Mouse (Mus musculus) megakaryocyte-erythroid progenitor cell, adult 5-6 weeks (primary cell): ENCODE measurements around the gene Plekha1. TPM values are rescaled to one million over a fixed set of nuclear protein-coding genes. Genes with fewer than 3 reads are reported as not detected.

Experiments used
- ATAC-seq: replicated peaks from 2 replicates; pipeline ENCODE4 v1.8.0; 2016; ENCODE audit warnings: mild to moderate bottlenecking, inconsistent platforms; ENCODE audit not compliant: severe bottlenecking, poor library complexity, low FRiP score, low TSS enrichment
- total RNA-seq, 2 experiments: library from RNA; stranded (forward) in 1 of 2; stranded (reverse) in 1 of 2; fragments of 200-1000, 215-1000 nt in 1 of 2; fragments of >200 nt in 1 of 2; fragmentation: Nextera tagmentation in 1 of 2; gene quantifications; 2 replicates each; pipeline ENCODE4 v1.2.3; 2014 to 2017

Plekha1 gene
- total RNA-seq (2014; fragmentation: Nextera tagmentation) (1.2 and 5.4 TPM in 2 replicates), total RNA-seq (2017) (3.0 and 5.8 TPM in 2 replicates)

DNA sequence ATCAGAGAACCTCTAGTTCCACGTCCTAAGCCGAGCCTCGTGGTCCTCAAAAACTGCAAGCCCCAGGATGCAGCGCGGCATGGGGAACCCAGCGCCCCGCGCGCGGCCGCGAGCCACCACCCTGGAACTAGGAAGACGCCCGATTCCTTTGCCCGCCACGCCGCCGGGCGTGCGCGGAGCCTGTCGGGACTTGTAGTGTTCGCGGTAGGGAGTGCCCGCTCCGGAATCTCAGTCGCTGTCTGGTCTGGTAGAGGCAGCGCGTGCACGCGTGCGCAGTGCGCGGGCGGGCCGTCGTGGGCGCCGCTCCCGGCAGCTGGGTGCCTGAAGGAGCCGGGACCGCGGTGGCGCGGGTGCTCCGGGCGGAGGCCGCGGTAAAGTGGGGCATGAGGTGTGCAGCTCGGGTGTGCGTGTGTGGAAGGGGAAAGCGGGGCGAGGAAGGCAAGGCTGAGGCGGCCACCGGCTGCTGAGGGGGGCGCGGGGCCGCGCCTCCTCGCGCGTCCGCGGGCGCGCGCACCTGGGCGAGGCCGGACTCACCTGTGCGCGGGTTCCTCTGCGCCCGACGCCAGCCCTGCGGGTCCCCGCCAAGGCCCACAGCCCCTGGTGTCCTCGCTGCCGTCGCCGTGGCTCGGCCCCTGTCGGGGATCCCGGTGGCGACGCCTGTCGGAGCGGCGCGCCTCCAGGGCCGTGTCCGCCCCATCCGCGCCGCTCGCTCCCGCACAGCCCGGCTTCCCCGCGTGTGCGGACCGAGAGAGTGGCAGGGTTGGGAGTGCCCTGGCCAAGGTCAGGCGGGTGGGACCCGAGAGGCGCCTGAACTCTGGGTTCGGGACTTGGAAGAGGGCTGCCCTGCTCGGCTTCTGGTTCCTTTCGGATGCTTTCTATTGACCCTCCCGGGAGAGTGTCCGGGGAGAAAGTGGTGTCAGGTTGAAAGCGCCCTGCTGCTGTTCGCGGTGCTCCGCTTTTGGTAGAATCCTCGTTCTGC lies at the start of gene Plekha1:
TSS of gene Plekha1 (plus strand) at position 144 of the 979 bp plus-strand sequence.
- peak; percentile 99 for ATAC-seq

DNA sequence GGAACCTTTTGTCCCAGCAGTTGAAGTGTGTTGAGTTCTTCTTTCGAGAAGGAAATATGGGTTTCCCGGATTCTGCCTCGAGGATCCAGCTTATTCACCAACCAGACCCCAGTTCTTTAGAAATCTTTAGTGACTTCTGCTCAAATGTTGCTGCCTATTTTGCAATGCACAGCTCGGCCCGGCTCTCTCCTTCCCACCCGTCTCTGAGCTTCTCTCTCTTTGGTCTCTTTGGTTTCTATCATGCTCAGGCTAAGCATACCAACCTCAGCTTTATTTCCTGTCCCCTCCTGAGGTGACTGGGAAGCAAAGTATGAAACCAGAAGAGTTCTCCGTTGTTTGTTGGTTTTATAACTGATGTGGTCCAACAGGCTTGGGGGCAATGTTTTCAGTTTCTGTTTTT lies 49.3 kb upstream of the Plekha1 start:
- no peak for ATAC-seq

- ATAC-seq, result no peak
Measured at GRCm38 (mm10) chr7:130818813-130819212, 46.7 kb upstream of the Plekha1 start.

DNA sequence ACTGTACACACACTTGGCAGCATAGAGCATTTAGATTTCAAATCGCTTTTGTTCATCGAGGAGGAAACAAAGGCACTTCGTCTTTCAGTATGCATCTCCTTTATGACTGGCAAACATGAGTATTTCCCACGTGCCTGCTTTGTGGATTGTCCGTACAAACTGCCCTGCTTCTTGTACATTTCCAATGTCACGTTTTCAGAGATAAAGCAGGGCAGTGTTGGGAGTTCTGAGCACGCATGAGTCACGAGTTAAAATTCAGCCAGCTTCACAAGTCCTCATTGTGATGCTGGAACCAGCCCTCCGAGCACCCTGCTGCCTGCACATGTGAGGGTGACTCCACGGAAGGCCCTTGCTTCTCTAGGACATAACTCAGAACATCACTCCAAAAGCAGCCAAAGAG lies 45.9 kb upstream of the Plekha1 start:
- no peak for ATAC-seq

DNA sequence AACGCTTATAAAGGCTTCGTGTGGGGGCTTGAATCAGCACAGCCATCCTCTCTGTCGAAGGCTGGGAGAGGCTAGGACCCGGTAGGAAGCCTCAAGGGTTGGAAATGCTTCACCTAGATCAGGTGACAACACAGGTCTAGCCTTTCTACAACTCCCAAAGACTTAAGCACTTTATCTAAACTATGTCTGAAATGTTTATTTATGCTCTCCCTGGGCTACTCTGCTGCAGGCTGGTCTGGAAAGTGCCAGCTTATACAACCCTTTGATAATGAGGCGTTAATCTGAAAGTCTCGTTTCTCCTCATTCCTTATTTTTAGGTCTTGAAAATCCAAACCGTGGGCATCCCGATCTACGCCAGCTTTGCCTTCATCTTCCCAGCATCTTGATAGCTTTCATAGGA lies 41.6 kb upstream of the Plekha1 start:
- ATAC-seq, result no peak

- ATAC-seq, result no peak
Measured at GRCm38 (mm10) chr7:130826343-130826742, 39.2 kb upstream of the Plekha1 start.

DNA sequence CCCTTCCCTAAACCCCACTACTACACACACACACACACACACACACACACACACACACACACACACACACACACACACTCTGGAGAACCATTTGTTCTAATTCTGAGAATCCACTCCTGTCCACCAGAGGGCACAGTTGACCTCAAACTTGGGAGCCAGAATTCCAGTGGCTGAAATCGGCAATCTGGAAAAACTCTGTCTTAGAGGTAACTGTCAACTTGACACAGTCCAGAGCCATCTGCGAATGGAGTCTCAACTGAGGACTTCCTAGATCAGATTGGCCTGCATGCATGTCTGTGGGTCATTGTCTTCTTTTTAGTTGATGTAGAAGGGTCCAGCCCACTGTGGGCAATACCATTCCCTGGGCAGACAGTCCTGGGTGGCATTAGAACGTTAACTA lies 38.1 kb upstream of the Plekha1 start:
- no peak for ATAC-seq

DNA sequence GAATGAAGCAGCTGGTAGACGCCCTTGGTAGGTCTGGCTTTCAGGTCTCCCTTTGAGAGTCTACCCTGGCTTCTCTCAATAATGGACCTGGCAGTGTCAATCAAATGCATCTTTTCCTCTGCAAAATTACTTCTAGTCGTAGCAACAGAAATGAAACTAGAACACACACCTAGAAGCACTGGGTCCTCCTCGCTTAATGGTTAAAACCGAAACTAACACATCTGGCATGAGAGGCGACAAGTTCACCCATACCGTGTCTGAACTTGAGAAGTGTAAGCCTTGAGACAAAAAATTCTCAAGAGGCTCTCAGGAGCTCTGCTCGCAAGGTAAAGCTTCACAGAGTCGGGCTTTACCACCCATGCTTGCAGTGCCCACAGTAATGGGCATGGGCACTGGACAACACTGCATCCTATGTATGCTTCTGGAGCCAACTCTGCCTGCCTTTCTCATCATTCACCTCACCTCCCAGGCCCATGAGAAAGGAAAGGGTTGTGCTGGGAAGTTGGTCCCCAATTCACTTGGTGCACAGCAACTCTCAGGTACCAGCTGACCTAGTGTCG lies 37.6 kb upstream of the Plekha1 start:
- no peak for ATAC-seq

DNA sequence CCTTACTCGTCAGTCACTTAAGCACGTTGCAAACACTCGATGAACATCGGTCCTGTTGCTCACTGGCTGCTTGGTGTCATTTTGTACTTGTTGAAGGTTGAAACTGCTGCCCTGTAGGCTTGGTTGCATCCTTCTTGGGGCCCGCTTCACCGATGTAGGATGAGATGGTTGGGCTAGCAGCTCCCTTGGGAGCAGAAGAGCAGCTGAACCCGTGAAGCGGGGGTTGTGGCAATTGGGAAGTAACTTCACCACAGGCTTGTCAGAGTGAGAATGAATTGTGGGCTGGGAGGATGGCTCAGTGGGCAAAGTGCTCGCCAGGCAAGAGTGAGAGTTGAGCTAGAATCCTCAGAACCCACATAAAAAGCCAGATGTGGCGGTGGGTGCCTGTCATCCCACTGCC lies 37.1 kb upstream of the Plekha1 start:
- no peak for ATAC-seq

GRCm38 (mm10) chr7:130831586-130831985 lies 34.0 kb upstream of the Plekha1 start:
- no peak for ATAC-seq

DNA sequence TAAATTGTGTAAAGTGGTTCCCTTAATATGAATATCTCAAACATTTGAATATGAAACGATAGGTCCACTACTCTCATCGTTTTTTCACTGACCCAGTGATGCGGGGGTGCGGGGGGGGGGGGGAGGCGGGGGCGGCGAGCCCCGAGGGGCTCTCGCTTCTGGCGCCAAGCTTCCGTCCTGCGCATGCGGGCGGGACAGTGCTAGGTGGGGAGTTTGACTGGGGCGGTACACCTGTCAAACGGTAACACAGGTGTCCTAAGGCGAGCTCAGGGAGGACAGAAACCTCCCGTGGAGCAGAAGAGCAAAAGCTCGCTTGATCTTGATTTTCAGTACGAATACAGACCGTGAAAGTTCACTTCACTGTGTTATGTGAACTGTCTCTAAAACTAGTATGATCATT lies 31.3 kb upstream of the Plekha1 start:
- peak; percentile 100 for ATAC-seq

DNA sequence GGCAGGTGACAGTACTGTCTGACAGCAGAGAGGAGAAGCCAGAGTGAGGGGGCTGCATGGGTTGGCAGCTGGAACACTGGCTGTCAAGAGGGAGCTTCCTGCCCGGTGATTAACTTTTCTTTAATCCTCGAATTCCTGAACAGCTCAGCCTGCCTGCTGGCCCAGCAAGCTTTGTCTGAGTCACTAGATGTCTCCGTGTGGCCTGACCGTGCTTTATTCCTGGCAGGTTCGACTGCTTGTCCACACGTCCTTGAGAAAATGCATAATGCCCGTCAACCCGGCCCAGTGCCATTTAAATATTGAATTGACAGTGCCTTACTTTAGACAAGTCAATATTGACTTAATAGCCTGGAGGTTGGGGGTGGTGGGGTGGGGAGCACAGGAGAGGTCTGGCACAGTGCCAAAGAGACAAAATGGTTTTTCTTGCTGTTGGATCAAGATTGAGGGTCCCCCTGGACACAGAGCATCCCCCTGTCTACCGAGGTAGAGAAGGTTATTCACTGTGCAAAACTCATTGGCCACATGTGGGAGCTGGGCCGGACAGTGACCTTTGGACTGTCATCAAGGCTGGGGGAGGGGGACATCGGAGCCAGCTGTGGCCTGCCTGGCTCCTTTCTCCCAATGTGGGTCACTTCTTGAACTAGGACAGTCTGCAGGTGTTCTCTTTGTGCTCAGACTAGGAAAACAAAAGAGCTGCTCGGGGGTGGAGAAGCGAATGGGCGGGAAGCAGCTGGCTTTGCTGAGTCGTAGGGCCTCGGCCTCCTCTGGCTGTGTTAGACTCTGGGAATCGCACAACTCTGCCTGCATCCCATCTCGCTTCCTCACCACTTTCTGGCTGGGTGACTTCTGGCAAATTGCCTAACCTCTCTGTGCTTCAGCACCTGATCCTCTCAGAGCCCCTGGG lies 30.3 kb upstream of the Plekha1 start:
- no peak for ATAC-seq

GRCm38 (mm10) chr7:130836066-130836465 lies 29.5 kb upstream of the Plekha1 start:
- ATAC-seq, result no peak

DNA sequence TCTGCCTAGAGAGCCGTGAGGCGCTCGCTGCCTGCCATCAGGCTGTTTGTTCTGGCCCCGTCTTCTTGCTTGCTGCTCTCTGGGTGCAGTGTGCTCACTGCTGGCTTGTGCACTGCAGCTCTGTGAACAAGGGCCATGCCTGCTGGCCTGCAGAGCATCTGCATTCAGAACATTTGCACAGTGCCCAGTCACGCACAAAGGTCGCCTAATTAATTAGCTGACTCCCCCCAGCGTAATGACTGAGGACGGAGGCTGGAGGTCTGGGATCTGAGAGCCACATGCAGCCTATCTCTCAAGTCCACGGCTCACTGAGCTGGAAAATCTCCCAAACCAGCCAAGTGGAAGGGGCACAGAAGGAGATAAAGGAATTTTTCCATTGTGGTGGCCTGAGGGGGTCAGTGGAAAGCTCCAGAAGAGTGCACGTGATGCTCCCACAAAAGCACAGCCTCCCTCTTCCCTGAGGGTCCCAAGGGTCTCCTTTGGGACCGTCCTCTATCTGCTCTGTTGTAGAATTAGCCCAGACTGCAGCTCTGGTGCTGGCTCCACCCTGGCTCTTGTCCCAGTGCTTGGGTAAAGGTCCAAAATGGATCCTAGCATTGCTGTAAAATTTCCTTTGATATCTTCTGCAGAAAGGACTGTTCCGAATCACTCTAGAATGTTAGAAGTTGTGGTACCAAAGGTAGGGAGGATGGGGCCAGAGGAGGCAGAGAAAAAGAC lies 27.5 kb upstream of the Plekha1 start:
- ATAC-seq, result no peak

DNA sequence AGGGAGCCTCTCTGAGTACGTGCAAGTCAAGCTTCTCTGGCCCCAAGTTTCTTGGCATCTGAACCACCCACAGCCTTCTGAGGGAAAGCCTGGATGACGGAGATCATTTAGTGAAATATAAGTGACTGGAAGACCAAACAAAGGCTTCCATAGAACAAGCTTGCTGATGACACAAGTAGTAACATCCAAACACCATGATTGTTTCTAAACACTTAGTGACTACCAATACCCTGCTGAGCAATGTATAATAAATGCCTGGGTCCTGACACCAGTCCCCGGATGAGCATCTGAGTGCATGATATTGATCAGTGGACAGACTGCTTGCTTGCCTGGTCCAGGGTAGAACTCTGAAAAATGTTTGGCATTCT lies 26.9 kb upstream of the Plekha1 start:
- no peak for ATAC-seq

DNA sequence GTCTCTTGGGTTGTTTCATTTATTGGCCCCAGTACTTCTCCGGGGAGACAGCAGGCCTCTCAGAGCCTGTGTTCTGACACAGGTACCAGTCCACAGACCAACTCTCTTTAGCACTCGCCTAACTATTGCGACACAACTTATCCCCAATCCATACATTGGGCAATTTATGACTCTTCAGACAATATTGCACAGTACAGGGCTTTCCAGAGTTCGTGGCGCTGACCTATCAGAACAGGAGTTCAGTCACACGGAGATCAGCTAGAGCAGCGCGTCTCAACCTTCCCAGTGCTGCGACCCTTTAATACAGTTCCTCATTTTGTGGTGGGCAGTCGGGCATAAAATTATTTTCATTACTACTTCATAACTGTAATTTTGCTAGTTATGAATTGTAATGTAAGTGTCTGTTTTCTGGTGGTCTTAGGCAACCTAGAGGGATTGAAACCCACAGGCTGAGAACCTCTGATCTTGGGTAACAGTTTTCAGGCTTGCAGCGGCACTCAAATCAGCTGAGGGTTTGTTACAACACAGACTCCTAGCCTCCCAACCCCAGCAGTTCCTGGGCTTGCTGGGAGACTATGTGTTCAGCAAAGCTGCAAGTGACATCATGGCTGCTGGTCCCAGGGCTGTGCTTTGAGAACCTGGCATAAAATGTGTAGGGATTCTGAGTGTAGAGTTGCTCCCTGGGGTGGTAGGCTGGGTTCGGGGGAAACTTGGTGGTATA lies 26.0 kb upstream of the Plekha1 start:
- no peak for ATAC-seq

DNA sequence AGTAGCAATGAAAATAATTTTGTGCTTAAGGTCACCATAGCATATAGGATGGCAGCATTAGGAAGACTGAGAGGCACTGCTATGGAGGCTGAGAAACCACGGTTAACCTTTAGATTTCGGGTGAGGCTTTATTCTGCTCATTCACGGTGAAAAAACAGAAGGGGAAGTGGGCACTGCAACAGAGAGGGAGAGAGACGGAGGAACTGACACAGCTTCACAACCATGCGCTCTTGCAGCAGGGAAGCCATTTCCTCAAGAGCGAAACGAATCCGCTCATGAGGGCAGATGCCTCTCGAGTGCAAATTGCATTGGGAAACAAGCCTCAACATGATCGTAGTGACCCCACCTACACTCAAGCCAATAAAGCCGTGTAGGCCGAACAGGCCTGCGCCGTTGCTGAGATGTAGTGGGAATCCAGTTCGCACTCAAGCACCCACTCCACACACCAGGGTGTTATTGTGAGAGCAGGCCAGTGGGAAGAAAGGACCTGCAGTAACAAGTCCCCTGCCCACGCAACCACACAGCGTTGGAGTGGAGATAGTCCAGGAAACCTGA lies 18.3 kb upstream of the Plekha1 start:
- ATAC-seq, result no peak

GRCm38 (mm10) chr7:130854684-130855292 lies 10.8 kb upstream of the Plekha1 start:
- no peak for ATAC-seq
